Mouse (Mus musculus) kidney, embryonic 16.5 days (tissue): ENCODE results near the gene Zfp213. TPM values are rescaled to one million over a fixed set of nuclear protein-coding genes. Genes with fewer than 3 reads are reported as not detected.
"Not testable (repeated sequence)": the region's sequence is repeated elsewhere in the genome, so short reads cannot be mapped to it uniquely, and the experiment has no call there.

Source experiments
- ATAC-seq: fragments of 200-750 bp; cut with Nextera tagmentation; 2 replicates; pipeline ENCODE4 v1.8.0; 2017; ENCODE audit warnings: moderate TSS enrichment; ENCODE audit not compliant: low FRiP score, low TSS enrichment
- H3K27ac ChIP-seq: fragments of 300-500 bp; sonication (generic); 2 replicates; pipeline ENCODE4 v1.5.1; 2014; ENCODE audit warnings: low read length
- H3K27me3 ChIP-seq: fragments of 300-500 bp; sonication (generic); 2 replicates; pipeline ENCODE4 v1.6.1; 2014; ENCODE audit warnings: low read length, control low read depth, mixed read lengths; ENCODE audit not compliant: insufficient read depth
- H3K36me3 ChIP-seq: fragments of 300-500 bp; sonication (generic); 2 replicates; pipeline ENCODE4 v1.6.1; 2014; ENCODE audit warnings: low read length, control low read depth, mixed read lengths; ENCODE audit not compliant: insufficient read depth
- H3K4me1 ChIP-seq: fragments of 300-500 bp; sonication (generic); 2 replicates; pipeline ENCODE4 v1.6.1; 2014; ENCODE audit warnings: low read length, control low read depth, mixed read lengths; ENCODE audit not compliant: insufficient read depth
- H3K4me2 ChIP-seq: fragments of 300-500 bp; sonication (generic); replicated peaks from 2 replicates; pipeline ENCODE4 v1.6.1; 2014; ENCODE audit warnings: low read depth, low read length
- H3K4me3 ChIP-seq: fragments of 300-500 bp; sonication (generic); 2 replicates; pipeline ENCODE4 v1.5.1; 2014; ENCODE audit warnings: mild to moderate bottlenecking, low read length
- H3K9ac ChIP-seq: fragments of 300-500 bp; sonication (generic); replicated peaks from 2 replicates; pipeline ENCODE4 v1.6.1; 2014; ENCODE audit warnings: low read length
- H3K9me3 ChIP-seq: fragments of 300-500 bp; sonication (generic); 2 replicates; pipeline ENCODE4 v1.6.1; 2016; ENCODE audit warnings: low read length, control low read depth
- WGBS: fragments of 180-500 bp; shearing (Covaris S2); extraction: QIAGEN DNeasy Blood & Tissue Kit; methylation state at CpG from one replicate; pipeline ENCODE4 v1.1.7; 2014; 5-methylcytosine and 5-hydroxymethylcytosine counted together
- polyA plus RNA-seq: library from polyadenylated mRNA; unstranded; fragments of >200 nt; fragmentation: Nextera tagmentation; extraction: Ambion mirVana; gene quantifications from 2 replicates; pipeline ENCODE4 v1.2.1, GENCODE M21; 2015

Zfp213 gene
- polyA plus RNA-seq, 1 experiment from 2014 or later = 24.1 TPM

- H3K27ac ChIP-seq, H3K27me3 ChIP-seq, H3K4me2 ChIP-seq, H3K9me3 ChIP-seq, H3K4me1 ChIP-seq, H3K36me3 ChIP-seq, H3K9ac ChIP-seq, ATAC-seq, H3K4me3 ChIP-seq: not testable (repeated sequence)
- 54% methylated on average over 30 of the region's 30 CpGs for WGBS
Observed at GRCm38 (mm10) chr17:23522941-23523732, 40.9 kb downstream of the Zfp213 start.

- peak; percentile 70 for ATAC-seq
- no peaks in the 10 kb centered on the region for H3K27me3 ChIP-seq
- H3K4me2 ChIP-seq = no peak overlapping the region
- no peaks in the 10 kb centered on the region for H3K9me3 ChIP-seq
- no peak overlapping the region for H3K4me3 ChIP-seq
- H3K9ac ChIP-seq = no peak overlapping the region
- 72% methylated on average over 2 of the region's 2 CpGs for WGBS
- H3K27ac ChIP-seq = no peak overlapping the region
- no peaks in the 10 kb centered on the region for H3K4me1 ChIP-seq
- H3K36me3 ChIP-seq = no peaks in the 10 kb centered on the region
Observed at GRCm38 (mm10) chr17:23518701-23519423, 45.2 kb downstream of the Zfp213 start.

Other genes starting within 250 kb of the Zfp213 start
- not detected in 2 replicates for gene Vmn2r115, start 220.5 kb downstream of the Zfp213 start, polyA plus RNA-seq
- gene Vmn2r116, start 179.6 kb downstream of the Zfp213 start, polyA plus RNA-seq = not detected in 2 replicates
- not detected in 2 replicates for gene Vmn2r117, start 84.5 kb downstream of the Zfp213 start, polyA plus RNA-seq
- 19.1 and 19.3 TPM in 2 replicates for gene Zfp13, start 35.2 kb upstream of the Zfp213 start, polyA plus RNA-seq
- gene Zscan10, start 36.6 kb upstream of the Zfp213 start, polyA plus RNA-seq = 0.26 TPM in 1 of 2 replicates, not detected in the other
- 1.1 and 1.2 TPM in 2 replicates for gene Mmp25, start 81.0 kb upstream of the Zfp213 start, polyA plus RNA-seq
- gene Bicdl2, start 96.3 kb upstream of the Zfp213 start, polyA plus RNA-seq = 1.7 and 2.0 TPM in 2 replicates
- gene Hcfc1r1, start 109.4 kb upstream of the Zfp213 start, polyA plus RNA-seq = 73.4 and 83.7 TPM in 2 replicates
- gene Thoc6, start 109.6 kb upstream of the Zfp213 start, polyA plus RNA-seq = 59.8 and 65.5 TPM in 2 replicates
- gene Tnfrsf12a, start 113.2 kb upstream of the Zfp213 start, polyA plus RNA-seq = 28.9 and 31.2 TPM in 2 replicates
- gene Cldn6, start 115.0 kb upstream of the Zfp213 start, polyA plus RNA-seq = 242 and 253 TPM in 2 replicates
- 60.0 and 63.5 TPM in 2 replicates for gene Cldn9, start 119.8 kb upstream of the Zfp213 start, polyA plus RNA-seq
- 0.15 and 0.61 TPM in 2 replicates for gene 1520401A03Rik, start 158.5 kb upstream of the Zfp213 start, polyA plus RNA-seq
- 53.0 and 56.2 TPM in 2 replicates for gene Pkmyt1, start 162.1 kb upstream of the Zfp213 start, polyA plus RNA-seq
- gene Paqr4, start 176.6 kb upstream of the Zfp213 start, polyA plus RNA-seq = 22.9 and 25.4 TPM in 2 replicates
- 0.81 and 1.3 TPM in 2 replicates for gene Kremen2, start 181.6 kb upstream of the Zfp213 start, polyA plus RNA-seq
- gene Flywch1, start 207.4 kb upstream of the Zfp213 start, polyA plus RNA-seq = 101 and 104 TPM in 2 replicates
- gene Flywch2, start 221.8 kb upstream of the Zfp213 start, polyA plus RNA-seq = 31.7 and 35.0 TPM in 2 replicates
- 411 and 514 TPM in 2 replicates for gene Srrm2, start 226.3 kb upstream of the Zfp213 start, polyA plus RNA-seq